Mouse (Mus musculus): ENCODE measurements around the gene Mtus2.

DNA sequence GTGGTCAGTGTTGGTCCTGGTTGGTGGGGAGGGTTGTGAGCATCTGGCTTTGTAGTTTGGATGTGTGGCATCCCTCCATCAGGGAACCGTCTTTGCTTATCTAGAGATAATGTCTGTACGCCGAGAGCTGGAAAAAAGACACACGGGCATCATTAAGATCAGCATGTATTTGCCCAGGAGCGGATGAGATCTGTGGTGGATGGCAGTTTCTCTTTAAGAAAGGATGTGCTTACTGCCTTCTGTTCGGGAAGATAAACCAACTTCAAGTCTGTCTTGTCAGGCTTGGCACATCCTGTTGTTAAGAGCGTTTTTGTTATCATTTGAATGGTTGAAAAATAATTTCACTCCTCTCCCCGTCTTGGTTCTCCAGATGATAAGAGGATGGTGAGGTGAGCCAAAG is 58.3 kb downstream of the Mtus2 start:
- TF ChIP-seq CTCF (IDR thresholded peaks at IDR 0.05; ENCODE audit: control insufficient read depth, insufficient read depth, low read length), result no peak
- TF ChIP-seq POLR2A (IDR thresholded peaks at IDR 0.05; ENCODE audit: borderline replicate concordance, control insufficient read depth, low read depth, low read length), result no peak
